15 mouse cellular contexts compared by ENCODE assay signal in the genomic region with DNA sequence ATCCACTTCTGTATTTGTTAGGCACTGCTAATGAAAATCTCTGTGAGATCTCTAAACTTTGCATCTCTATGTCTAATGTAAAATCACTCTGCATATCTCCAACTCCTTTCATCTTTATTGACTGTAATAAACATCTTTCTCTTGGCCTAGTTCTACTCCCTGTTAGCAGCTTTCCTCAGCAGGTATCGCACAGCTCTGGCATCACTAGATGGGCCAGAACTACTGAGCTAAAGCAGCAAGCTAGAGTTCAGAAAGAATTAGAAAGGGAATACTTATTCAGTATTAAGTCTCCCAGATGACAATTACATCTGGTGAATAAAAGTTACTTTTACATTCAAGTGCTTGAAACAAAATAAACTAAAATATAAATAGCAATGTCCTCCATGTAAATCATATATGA.
"Had no signal": no experiment of that assay in that cellular context is flagged by ENCODE, and none has a peak within 500 bp of the region (broad histone marks: within the 10 kb centered on the region; RNA-seq: fewer than 3 reads in every experiment).

No protein-coding gene starts in this region.

- H3K9me3 ChIP-seq: neural tube, embryonic 15.5 days; stomach, embryonic 15.5 days had no signal

- H3K27me3 ChIP-seq: neural tube, embryonic 15.5 days; stomach, embryonic 15.5 days had no signal

- H3K4me2 ChIP-seq: neural tube, embryonic 15.5 days; stomach, embryonic 15.5 days had no signal

- DNase-seq: retina, postnatal 1 day; right cerebral cortex, adult 18-20 months; right cerebral cortex, postnatal 14 days; right cerebral cortex, postnatal 25 days; right cerebral cortex, postnatal 4 days; spleen, adult 18-20 months; thymus, adult 18-20 months; thymus, adult 2 months; thymus, postnatal 14 days; thymus, postnatal 25 days; thymus, postnatal 36 days; thymus, postnatal 4 days had no signal

- H3K36me3 ChIP-seq: neural tube, embryonic 15.5 days; stomach, embryonic 15.5 days had no signal

- H3K9ac ChIP-seq: neural tube, embryonic 15.5 days; stomach, embryonic 15.5 days had no signal

- H3K4me1 ChIP-seq: neural tube, embryonic 15.5 days; stomach, embryonic 15.5 days had no signal

- H3K27ac ChIP-seq: neural tube, embryonic 15.5 days; stomach, embryonic 15.5 days; stomach, postnatal 0 days had no signal

- H3K4me3 ChIP-seq: neural tube, embryonic 15.5 days; stomach, embryonic 15.5 days had no signal
